Mouse (Mus musculus): ENCODE results near the gene Ovol3. TPM values are rescaled to one million over a fixed set of nuclear protein-coding genes. Genes with fewer than 3 reads are reported as not detected.

Gene Ovol3
- polyA plus RNA-seq, 1 experiment from 2014 or later = not detected

DNA sequence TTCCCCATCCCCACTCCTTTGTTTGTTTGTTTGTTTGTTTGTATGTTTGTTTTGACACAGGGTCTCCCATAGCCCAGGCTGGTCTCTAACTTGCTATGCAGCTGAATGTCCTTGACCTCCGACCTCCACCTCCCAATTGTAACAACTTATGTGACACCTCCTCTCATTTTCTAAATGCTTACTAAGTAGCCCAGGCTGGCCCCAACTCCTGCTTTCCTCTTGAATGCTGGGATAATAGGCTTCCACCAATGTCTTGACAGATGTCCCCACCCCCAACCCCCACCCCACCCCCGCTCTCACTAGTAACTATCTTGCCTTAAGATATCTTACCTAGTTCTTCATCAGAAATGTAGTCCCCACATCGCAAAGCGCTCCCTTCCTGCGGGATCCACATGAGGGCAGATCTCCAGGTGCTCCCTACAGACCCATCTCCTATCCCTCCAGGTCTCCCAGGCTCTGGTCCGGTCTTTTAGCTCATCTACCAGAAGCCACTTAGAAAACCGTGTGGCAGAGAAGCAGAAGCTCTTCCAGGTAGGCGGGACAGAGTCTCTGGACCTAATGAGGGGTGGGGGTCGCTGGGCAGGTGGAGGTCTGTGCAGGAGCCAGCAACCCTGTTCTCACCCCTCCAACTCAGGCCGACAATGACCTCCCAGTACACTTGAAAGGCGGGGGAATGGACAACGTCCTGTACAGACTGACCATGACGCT is 50.7 kb downstream of the Ovol3 start:
- DNase-seq (ENCODE audit: low spot score) = no peak
- 72% methylated on average over 13 of the region's 13 CpGs for WGBS
- no peak overlapping the region for H3K4me3 ChIP-seq

DNA sequence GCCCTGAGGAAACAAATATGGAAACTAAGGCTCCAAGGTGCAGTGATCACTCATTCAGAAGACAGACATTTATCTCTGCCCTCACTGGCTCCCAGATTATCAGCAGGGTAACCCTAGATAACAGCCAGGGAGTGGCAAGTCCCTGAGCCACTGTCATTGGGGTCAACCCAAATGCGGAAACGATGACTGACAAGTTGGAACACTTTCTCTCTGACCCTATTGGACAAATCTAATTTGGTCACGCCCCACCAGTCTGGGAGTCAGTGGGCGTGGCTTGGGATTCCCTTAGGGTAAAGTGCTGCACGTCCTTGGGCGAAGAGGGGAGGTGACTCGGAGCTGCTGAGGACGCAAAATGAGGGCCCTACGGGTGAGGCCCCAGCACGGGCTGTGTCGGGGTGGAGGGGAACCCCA is 51.6 kb downstream of the Ovol3 start, which contains the start of gene Cox7a1:
TSS of gene Cox7a1 (plus strand) at position 266 of the 411 bp plus-strand sequence.
- Histone ChIP-seq H3K9me3 (no peaks in the 10 kb centered on the region), H3K4me1 (peaks cover 12% of the 10 kb centered on the region), H3K27me3 (replicated peaks; ENCODE audit: low read depth, poor library complexity, severe bottlenecking) (no peaks in the 10 kb centered on the region), H3K27ac (replicated peaks) (0 out of 2 replicates have a peak within 1 kb of the TSS, but pooled peaks have one; percentile 24), H3K36me3 (replicated peaks) (peaks cover 49% of the 10 kb centered on the region), H3K4me3 (peak within 1 kb of the TSS; percentile 49)
- DNase-seq (ENCODE audit: low spot score) = peak; percentile 76
- 1% methylated on average over 11 of the region's 11 CpGs for WGBS

More for the DNA sequence above, 50.7 kb downstream of the Ovol3 start:
- Histone ChIP-seq H3K27ac (replicated peaks) (no peak overlapping the region), H3K4me1 (peaks cover 12% of the 10 kb centered on the region), H3K36me3 (replicated peaks) (peaks cover 55% of the 10 kb centered on the region), H3K9me3 (no peaks in the 10 kb centered on the region), H3K27me3 (replicated peaks; ENCODE audit: low read depth, poor library complexity, severe bottlenecking) (no peaks in the 10 kb centered on the region)

Other genes with a start within 250 kb of the Ovol3 start
- gene Zfp14, start 184.3 kb downstream of the Ovol3 start, polyA plus RNA-seq (2016; fragmentation: Nextera tagmentation; extraction: Ambion mirVana) = 3.4 and 4.5 TPM in 2 replicates
- gene Zfp82, start 162.8 kb downstream of the Ovol3 start, polyA plus RNA-seq (2016; fragmentation: Nextera tagmentation; extraction: Ambion mirVana) = 5.6 and 6.4 TPM in 2 replicates
- gene Gm26920, start 145.3 kb downstream of the Ovol3 start, polyA plus RNA-seq (2016; fragmentation: Nextera tagmentation; extraction: Ambion mirVana) = 1.6 and 4.8 TPM in 2 replicates
- 20.0 and 21.0 TPM in 2 replicates for gene Zfp566, start 145.2 kb downstream of the Ovol3 start, polyA plus RNA-seq (2016; fragmentation: Nextera tagmentation; extraction: Ambion mirVana)
- 119 and 127 TPM in 2 replicates for gene Zfp260, start 140.9 kb downstream of the Ovol3 start, polyA plus RNA-seq (2016; fragmentation: Nextera tagmentation; extraction: Ambion mirVana)
- 9.7 and 11.4 TPM in 2 replicates for gene Zfp382, start 113.8 kb downstream of the Ovol3 start, polyA plus RNA-seq (2016; fragmentation: Nextera tagmentation; extraction: Ambion mirVana)
- gene Zfp146, start 66.0 kb downstream of the Ovol3 start, polyA plus RNA-seq (2016; fragmentation: Nextera tagmentation; extraction: Ambion mirVana) = 19.9 and 20.1 TPM in 2 replicates
- gene Cox7a1, start 51.6 kb downstream of the Ovol3 start, polyA plus RNA-seq (2016; fragmentation: Nextera tagmentation; extraction: Ambion mirVana) = 2.5 and 4.2 TPM in 2 replicates
- 54.8 and 61.9 TPM in 2 replicates for gene Capns1, start 36.9 kb downstream of the Ovol3 start, polyA plus RNA-seq (2016; fragmentation: Nextera tagmentation; extraction: Ambion mirVana)
- gene Polr2i, start 3.8 kb downstream of the Ovol3 start, polyA plus RNA-seq (2016; fragmentation: Nextera tagmentation; extraction: Ambion mirVana) = 174 and 177 TPM in 2 replicates
- 270 and 275 TPM in 2 replicates for gene Tbcb, start 3.5 kb downstream of the Ovol3 start, polyA plus RNA-seq (2016; fragmentation: Nextera tagmentation; extraction: Ambion mirVana)
- gene Thap8, start 44.4 kb upstream of the Ovol3 start, polyA plus RNA-seq (2016; fragmentation: Nextera tagmentation; extraction: Ambion mirVana) = 0.45 and 0.90 TPM in 2 replicates
- 17.8 and 18.2 TPM in 2 replicates for gene Wdr62, start 44.7 kb upstream of the Ovol3 start, polyA plus RNA-seq (2016; fragmentation: Nextera tagmentation; extraction: Ambion mirVana)
- 53.0 and 53.4 TPM in 2 replicates for gene Clip3, start 56.0 kb upstream of the Ovol3 start, polyA plus RNA-seq (2016; fragmentation: Nextera tagmentation; extraction: Ambion mirVana)
- 95.5 and 97.0 TPM in 2 replicates for gene Alkbh6, start 73.0 kb upstream of the Ovol3 start, polyA plus RNA-seq (2016; fragmentation: Nextera tagmentation; extraction: Ambion mirVana)
- gene Syne4, start 79.1 kb upstream of the Ovol3 start, polyA plus RNA-seq (2016; fragmentation: Nextera tagmentation; extraction: Ambion mirVana) = 51.1 and 65.6 TPM in 2 replicates
- 2.1 TPM in 2 replicates for gene E130208F15Rik, start 86.0 kb upstream of the Ovol3 start, polyA plus RNA-seq (2016; fragmentation: Nextera tagmentation; extraction: Ambion mirVana)
- 17.5 and 17.8 TPM in 2 replicates for gene Sdhaf1, start 88.2 kb upstream of the Ovol3 start, polyA plus RNA-seq (2016; fragmentation: Nextera tagmentation; extraction: Ambion mirVana)
- gene Lrfn3, start 127.0 kb upstream of the Ovol3 start, polyA plus RNA-seq (2016; fragmentation: Nextera tagmentation; extraction: Ambion mirVana) = 5.0 and 5.4 TPM in 2 replicates
- 11.8 and 15.4 TPM in 2 replicates for gene Tyrobp, start 178.0 kb upstream of the Ovol3 start, polyA plus RNA-seq (2016; fragmentation: Nextera tagmentation; extraction: Ambion mirVana)
- not detected in 2 replicates for gene Hcst, start 184.1 kb upstream of the Ovol3 start, polyA plus RNA-seq (2016; fragmentation: Nextera tagmentation; extraction: Ambion mirVana)
- 1.1 and 1.8 TPM in 2 replicates for gene Nfkbid, start 186.0 kb upstream of the Ovol3 start, polyA plus RNA-seq (2016; fragmentation: Nextera tagmentation; extraction: Ambion mirVana)
- gene Aplp1, start 209.8 kb upstream of the Ovol3 start, polyA plus RNA-seq (2016; fragmentation: Nextera tagmentation; extraction: Ambion mirVana) = 28.6 and 32.3 TPM in 2 replicates
- 1.3 and 2.2 TPM in 2 replicates for gene Kirrel2, start 222.0 kb upstream of the Ovol3 start, polyA plus RNA-seq (2016; fragmentation: Nextera tagmentation; extraction: Ambion mirVana)
- gene Nphs1, start 222.6 kb upstream of the Ovol3 start, polyA plus RNA-seq (2016; fragmentation: Nextera tagmentation; extraction: Ambion mirVana) = 0.15 and 0.63 TPM in 2 replicates

All from embryonic facial prominence, embryonic 10.5 days (tissue).